Mouse (Mus musculus) kidney, postnatal 0 days (tissue): ENCODE results near the gene Mdc1. TPM values are rescaled to one million over a fixed set of nuclear protein-coding genes. Genes with fewer than 3 reads are reported as not detected.
A peak's percentile ranks its signal among the peaks of the same experiment; 100 is the strongest.

Source experiments
- ATAC-seq: fragments of 200-750 bp; cut with Nextera tagmentation; replicated peaks from 2 replicates; pipeline ENCODE4 v1.8.0; 2017; ENCODE audit warnings: low read depth, moderate number of reproducible peaks, moderate TSS enrichment, moderate library complexity; ENCODE audit not compliant: low FRiP score
- DNase-seq: peaks from one replicate; pipeline ENCODE4 v3.0.0-alpha.2; 2016; ENCODE audit warnings: low spot score
- H3K27ac ChIP-seq: fragments of 300-500 bp; sonication (generic); 2 replicates; pipeline ENCODE4 v1.5.1; 2014; ENCODE audit warnings: mild to moderate bottlenecking
- H3K27me3 ChIP-seq: fragments of 300-500 bp; sonication (generic); 2 replicates; pipeline ENCODE4 v1.6.1; 2014; ENCODE audit warnings: low read length, mixed read lengths; ENCODE audit not compliant: insufficient read depth
- H3K36me3 ChIP-seq: fragments of 300-500 bp; sonication (generic); 2 replicates; pipeline ENCODE4 v1.6.1; 2014; ENCODE audit warnings: low read length, mixed read lengths; ENCODE audit not compliant: insufficient read depth
- H3K4me1 ChIP-seq: fragments of 300-500 bp; sonication (generic); replicated peaks from 2 replicates; pipeline ENCODE4 v1.6.1; 2014; ENCODE audit warnings: antibody characterized with exemption, low read length, mixed read lengths; ENCODE audit not compliant: insufficient read depth
- H3K4me2 ChIP-seq: fragments of 300-500 bp; sonication (generic); 2 replicates; pipeline ENCODE4 v1.6.1; 2014; ENCODE audit warnings: mild to moderate bottlenecking, low read length, moderate library complexity, mixed read lengths
- H3K4me3 ChIP-seq: fragments of 300-500 bp; sonication (generic); replicated peaks from 2 replicates; pipeline ENCODE4 v1.5.1; 2014; ENCODE audit warnings: low read depth, low read length
- H3K9ac ChIP-seq: fragments of 300-500 bp; sonication (generic); 2 replicates; pipeline ENCODE4 v1.6.1; 2014; ENCODE audit warnings: low read depth, low read length
- H3K9me3 ChIP-seq: fragments of 300-500 bp; sonication (generic); replicated peaks from 2 replicates; pipeline ENCODE4 v1.6.1; 2016; ENCODE audit warnings: low read length, inconsistent platforms, mixed read lengths
- CTCF ChIP-seq: IDR thresholded peaks from 2 replicates; pipeline ENCODE4 v1.5.1; 2016; ENCODE audit warnings: antibody characterized with exemption, low read depth, mild to moderate bottlenecking, moderate library complexity
- WGBS: fragments of 180-500 bp; shearing (Covaris S2); extraction: QIAGEN DNeasy Blood & Tissue Kit; methylation state at CpG from one replicate; pipeline ENCODE4 v1.1.7; 2014; 5-methylcytosine and 5-hydroxymethylcytosine counted together
- polyA plus RNA-seq: library from polyadenylated mRNA; unstranded; fragments of >200 nt; fragmentation: Nextera tagmentation; extraction: Ambion mirVana; gene quantifications from 2 replicates; pipeline ENCODE4 v1.2.1, GENCODE M21; 2015

The Mdc1 gene
- polyA plus RNA-seq, 1 experiment from 2014 or later, result 5.6 TPM

GRCm38 (mm10) chr17:35840561-35840960 lies 754 bp upstream of the Mdc1 start:
- peaks cover 9% of the 10 kb centered on the region for H3K36me3 ChIP-seq
- H3K4me2 ChIP-seq, result peak overlapping the region; percentile 55
- no peaks in the 10 kb centered on the region for H3K27me3 ChIP-seq
- peaks cover 4% of the 10 kb centered on the region; the same call in 1 of the 2 replicates for H3K4me1 ChIP-seq
- no peak for TF ChIP-seq CTCF
- ATAC-seq (no peak), DNase-seq (no peak)
- 51% methylated on average over 14 of the region's 14 CpGs for WGBS
- peak overlapping the region; percentile 42 for H3K4me3 ChIP-seq
- H3K9ac ChIP-seq, result peak overlapping the region; percentile 2; the same call in 1 of the 2 replicates
- H3K27ac ChIP-seq, result peak overlapping the region; percentile 8; the same call in 1 of the 2 replicates
- H3K9me3 ChIP-seq, result no peaks in the 10 kb centered on the region

GRCm38 (mm10) chr17:35842006-35842405 lies 691 bp downstream of the Mdc1 start:
- no peaks in the 10 kb centered on the region for H3K9me3 ChIP-seq
- no peak for ATAC-seq
- H3K4me2 ChIP-seq, result peak overlapping the region; percentile 55
- peak overlapping the region; percentile 19 for H3K9ac ChIP-seq
- peak overlapping the region; percentile 42 for H3K4me3 ChIP-seq
- 12% methylated on average over 11 of the region's 11 CpGs for WGBS
- DNase-seq, result no peak
- peaks cover 3% of the 10 kb centered on the region; the same call in 1 of the 2 replicates for H3K36me3 ChIP-seq
- H3K27me3 ChIP-seq, result no peaks in the 10 kb centered on the region
- peak overlapping the region; percentile 33; the same call in 1 of the 2 replicates for H3K27ac ChIP-seq
- TF ChIP-seq CTCF, result no peak
- 0 out of 2 replicates have a peak, but pooled peaks cover 4% of the 10 kb centered on the region for H3K4me1 ChIP-seq

GRCm38 (mm10) chr17:35843514-35843913 lies 2.2 kb downstream of the Mdc1 start:
- ATAC-seq (no peak), DNase-seq (no peak)
- Histone ChIP-seq H3K36me3 (peaks cover 12% of the 10 kb centered on the region; the same call in 1 of the 2 replicates), H3K27ac (no peak overlapping the region), H3K27me3 (no peaks in the 10 kb centered on the region), H3K9ac (no peak overlapping the region), H3K4me3 (no peak overlapping the region), H3K4me2 (no peak overlapping the region), H3K9me3 (no peaks in the 10 kb centered on the region), H3K4me1 (0 out of 2 replicates have a peak, but pooled peaks cover 4% of the 10 kb centered on the region)
- peak; percentile 46 for TF ChIP-seq CTCF
- WGBS, result 87% methylated on average over 3 of the region's 3 CpGs

GRCm38 (mm10) chr17:35848112-35848511 lies 6.8 kb downstream of the Mdc1 start:
- WGBS, result 53% methylated on average over 1 of the region's 1 CpGs
- no peaks in the 10 kb centered on the region for H3K9me3 ChIP-seq
- H3K27ac ChIP-seq, result no peak overlapping the region; the same call in 1 of the 2 replicates
- peak; percentile 52 for TF ChIP-seq CTCF
- DNase-seq (peak; percentile 49), ATAC-seq (0 out of 2 replicates have a peak, but pooled peaks have one; percentile 35)
- H3K36me3 ChIP-seq, result peaks cover 41% of the 10 kb centered on the region
- no peak overlapping the region for H3K4me3 ChIP-seq
- no peak overlapping the region for H3K4me2 ChIP-seq
- H3K9ac ChIP-seq, result no peak overlapping the region
- H3K27me3 ChIP-seq, result no peaks in the 10 kb centered on the region
- H3K4me1 ChIP-seq, result no peaks in the 10 kb centered on the region

- Histone ChIP-seq H3K9ac (no peak overlapping the region), H3K4me3 (no peak overlapping the region), H3K36me3 (peaks cover 47% of the 10 kb centered on the region), H3K27ac (no peak overlapping the region), H3K9me3 (no peaks in the 10 kb centered on the region), H3K4me1 (no peaks in the 10 kb centered on the region), H3K4me2 (no peak overlapping the region), H3K27me3 (no peaks in the 10 kb centered on the region)
- 93% methylated on average over 3 of the region's 3 CpGs for WGBS
- ATAC-seq (no peak), DNase-seq (no peak)
- no peak for TF ChIP-seq CTCF
Observed at GRCm38 (mm10) chr17:35850974-35851373, 9.7 kb downstream of the Mdc1 start.

GRCm38 (mm10) chr17:35859371-35859770 lies 18.1 kb downstream of the Mdc1 start:
- Histone ChIP-seq H3K4me2 (no peak overlapping the region), H3K27me3 (no peaks in the 10 kb centered on the region), H3K9me3 (no peaks in the 10 kb centered on the region), H3K9ac (no peak overlapping the region), H3K4me3 (no peak overlapping the region), H3K4me1 (peaks cover 3% of the 10 kb centered on the region; the same call in 1 of the 2 replicates), H3K27ac (no peak overlapping the region), H3K36me3 (no peaks in the 10 kb centered on the region)
- no peak for ATAC-seq
- no peak for DNase-seq
- 92% methylated on average over 1 of the region's 1 CpGs for WGBS
- TF ChIP-seq CTCF, result no peak

GRCm38 (mm10) chr17:35859835-35860234 lies 18.5 kb downstream of the Mdc1 start:
- 44% methylated on average over 2 of the region's 2 CpGs for WGBS
- Histone ChIP-seq H3K9ac (no peak overlapping the region), H3K27ac (no peak overlapping the region), H3K9me3 (no peaks in the 10 kb centered on the region), H3K4me2 (no peak overlapping the region), H3K4me3 (no peak overlapping the region), H3K27me3 (no peaks in the 10 kb centered on the region), H3K36me3 (no peaks in the 10 kb centered on the region), H3K4me1 (peaks cover 8% of the 10 kb centered on the region; the same call in 1 of the 2 replicates)
- ATAC-seq (no peak), DNase-seq (no peak)
- no peak for TF ChIP-seq CTCF
